Mouse (Mus musculus) left cerebral cortex, postnatal 36 days (tissue): ENCODE results near the gene H2-K1. TPM values are rescaled to one million over a fixed set of nuclear protein-coding genes. Genes with fewer than 3 reads are reported as not detected.
"Not testable (repeated sequence)": the region's sequence is repeated elsewhere in the genome, so short reads cannot be mapped to it uniquely, and the experiment has no call there.

ENCODE experiments used
- DNase-seq, 2 experiments: peaks; one replicate each; pipeline ENCODE4 v3.0.0; 2021 to 2022; ENCODE audit warnings: low spot score in 2 of 2, mixed read lengths in 1 of 2
- intact Hi-C: fragments of 180-260 bp; cut with DNase I; formaldehyde crosslinking; loops from one replicate; pipeline ENCODE4 v1.15.1; 2025
- total RNA-seq, 2 experiments: library from RNA; stranded (reverse); gene quantifications; 2 replicates each; pipeline ENCODE4 v1.2.3; 2021

Gene H2-K1
- total RNA-seq, 2 experiments from 2014 or later = 17.2 to 19.3 TPM

DNA sequence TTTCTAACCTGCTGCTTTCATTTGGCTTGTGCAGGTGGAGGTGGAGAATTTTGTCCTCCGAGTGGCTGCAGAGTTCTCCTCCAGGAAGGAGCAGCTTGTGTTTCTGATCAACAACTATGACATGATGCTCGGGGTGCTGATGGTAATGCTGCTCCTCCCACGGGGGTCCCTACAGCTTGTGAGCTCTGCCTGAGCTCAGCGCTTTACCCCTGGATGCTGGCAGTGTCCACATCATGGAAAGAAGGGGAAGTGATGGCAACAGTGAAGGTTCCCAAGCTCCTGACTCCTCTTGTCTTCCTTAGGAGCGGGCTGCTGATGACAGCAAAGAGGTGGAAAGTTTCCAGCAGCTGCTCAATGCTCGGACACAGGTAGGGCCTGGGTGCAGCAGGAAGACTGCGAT is 37.3 kb downstream of the H2-K1 start:
- intact Hi-C loops = no loop called here
- no peak for DNase-seq

DNA sequence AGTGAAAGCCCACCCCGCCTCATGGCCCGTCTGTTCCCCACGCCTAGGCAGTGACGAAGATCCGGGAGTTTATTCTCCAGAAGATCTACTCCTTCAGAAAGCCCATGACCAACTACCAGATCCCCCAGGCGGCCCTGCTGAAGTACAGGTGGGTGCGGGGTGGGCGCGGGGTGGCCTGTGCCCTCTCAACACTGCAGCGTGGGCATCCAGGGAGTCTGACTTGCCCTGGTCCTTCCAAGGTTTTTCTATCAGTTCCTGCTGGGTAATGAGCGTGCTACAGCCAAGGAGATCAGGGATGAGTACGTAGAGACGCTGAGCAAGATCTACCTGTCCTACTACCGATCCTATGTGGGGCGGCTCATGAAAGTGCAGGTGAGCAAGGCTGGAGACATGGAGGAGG is 40.2 kb downstream of the H2-K1 start:
- DNase-seq = no peak
- intact Hi-C loops = no loop called here

DNA sequence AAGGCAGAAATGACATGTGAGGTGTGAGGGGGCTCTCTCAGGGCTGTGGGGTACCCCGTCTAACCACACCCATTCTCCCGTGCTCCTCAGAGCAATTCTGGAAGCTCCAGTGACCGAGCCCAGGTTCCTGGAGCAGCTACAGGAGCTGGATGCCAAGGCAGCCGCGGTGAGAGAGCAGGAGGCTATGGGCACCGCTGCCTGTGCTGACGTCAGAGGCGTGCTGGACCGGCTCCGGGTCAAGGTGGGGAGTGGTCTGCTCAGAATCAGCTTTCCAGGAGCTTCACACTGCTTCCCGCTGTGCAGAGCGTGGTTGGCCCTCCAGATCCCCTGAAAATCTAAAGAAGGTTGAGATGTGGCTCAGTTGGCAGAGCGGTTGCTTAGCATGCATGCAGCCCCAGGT is 41.0 kb downstream of the H2-K1 start:
- intact Hi-C loops = no loop called here

DNA sequence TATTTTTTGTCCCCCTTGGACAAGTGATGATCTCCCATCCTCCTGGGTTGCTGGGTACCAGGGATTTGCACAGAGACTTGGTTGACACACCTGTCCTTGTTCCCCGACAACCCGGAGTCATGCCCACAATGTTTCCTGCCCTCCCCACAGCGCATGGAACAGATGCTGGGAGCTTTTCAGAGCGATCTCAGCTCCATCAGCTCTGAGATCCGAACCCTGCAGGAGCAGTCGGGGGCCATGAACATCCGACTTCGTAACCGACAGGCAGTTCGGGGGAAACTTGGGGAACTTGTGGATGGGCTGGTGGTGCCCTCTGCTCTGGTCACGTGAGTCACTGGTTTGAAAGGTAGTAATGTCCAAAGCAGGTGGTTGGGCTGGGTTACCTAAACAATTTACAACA is 41.7 kb downstream of the H2-K1 start:
- DNase-seq = no peak
- intact Hi-C loops = loop anchor here (1.0 kb wide), 1 partner anchor 63 kb away; no protein-coding TSS in a partner anchor

More for the DNA sequence above, 41.0 kb downstream of the H2-K1 start:
- DNase-seq = no peak

DNA sequence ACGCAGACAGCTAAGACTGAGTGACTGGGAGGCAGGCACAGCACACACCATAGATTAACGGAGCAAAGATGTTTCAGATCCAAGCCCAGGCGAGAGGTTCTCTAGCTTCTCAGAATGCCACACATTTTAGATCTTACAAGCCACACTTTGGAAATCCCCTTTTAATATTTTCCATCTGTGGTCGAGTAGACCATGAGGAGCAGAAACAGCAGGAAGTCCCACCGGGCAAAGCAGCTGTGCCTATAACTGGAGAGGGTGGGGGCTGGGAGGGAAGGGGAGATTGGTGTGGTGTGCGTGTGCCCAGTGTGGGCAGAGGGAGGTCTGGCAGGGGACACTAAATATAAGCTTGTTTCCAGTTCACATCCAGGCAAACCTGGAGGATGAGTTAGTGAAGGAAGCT is 42.7 kb downstream of the H2-K1 start:
- DNase-seq = no peak
- intact Hi-C loops = no loop called here

DNA sequence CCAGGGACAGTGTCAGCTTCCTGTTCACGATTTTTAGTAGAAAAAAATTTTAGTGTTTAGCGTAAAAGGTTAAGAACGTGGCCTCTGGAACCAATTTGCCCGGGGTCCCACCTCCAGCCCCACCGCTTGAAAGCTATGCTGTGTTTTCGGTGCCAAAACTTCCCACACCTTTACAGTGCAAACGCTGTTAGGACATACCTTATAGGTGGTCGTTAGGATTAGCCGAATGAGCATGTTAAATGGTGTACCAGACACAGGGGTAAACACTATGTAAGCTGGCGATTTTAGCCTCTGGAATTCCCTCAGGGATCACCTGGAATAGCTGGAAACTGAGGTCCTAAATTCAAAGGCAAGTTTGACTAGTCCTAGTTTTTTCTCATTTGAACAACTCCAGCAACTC is 43.8 kb downstream of the H2-K1 start:
- intact Hi-C loops = loop anchor here (1.0 kb wide), 1 partner anchor 16 kb away; the partner anchor contains the start of genes Pfdn6 and Wdr46
- no peak for DNase-seq

DNA sequence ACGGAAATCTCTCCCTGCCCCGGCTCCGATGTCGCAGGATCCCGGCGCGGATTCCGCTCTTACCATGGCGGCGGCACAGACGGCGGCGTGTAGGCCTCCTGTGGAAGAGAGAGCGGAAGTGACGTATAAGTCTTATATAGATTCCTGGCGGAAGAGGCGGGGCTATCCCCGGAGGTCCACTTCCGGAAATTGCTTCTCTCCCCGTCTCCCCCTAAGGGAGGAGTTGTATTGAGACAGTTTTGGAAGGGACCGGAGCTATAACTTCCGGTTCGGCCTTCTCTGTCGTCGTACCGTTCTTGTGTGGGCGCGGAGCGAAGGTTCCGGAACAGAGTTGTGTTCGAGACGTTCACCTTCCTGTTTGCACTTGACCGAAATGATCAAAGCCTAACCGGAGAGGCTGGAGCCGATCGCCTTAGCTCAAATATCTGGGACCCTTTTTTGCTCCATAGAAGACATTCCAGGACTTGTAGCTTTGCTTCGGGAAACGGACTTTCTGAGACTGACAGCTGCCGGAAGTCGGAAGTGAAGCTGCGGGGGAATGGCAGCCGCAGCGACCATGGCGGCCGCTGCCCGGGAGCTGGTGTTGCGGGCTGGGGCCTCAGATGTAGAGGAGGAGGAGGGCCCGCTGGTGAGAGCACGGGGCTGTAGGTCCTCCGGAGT is 44.5 kb downstream of the H2-K1 start, which contains the start of the genes Vps52 and Rps18:
Vps52 (plus strand) TSS at position 258 of the 660 bp plus-strand sequence.
Rps18 (minus strand) TSS at position 447 of the 660 bp plus-strand sequence.
- DNase-seq = peak; percentile 93 to 94
- intact Hi-C loops = loop anchor here (1.0 kb wide), 1 partner anchor 15 kb away; the partner anchor contains the start of genes Pfdn6 and Wdr46

DNA sequence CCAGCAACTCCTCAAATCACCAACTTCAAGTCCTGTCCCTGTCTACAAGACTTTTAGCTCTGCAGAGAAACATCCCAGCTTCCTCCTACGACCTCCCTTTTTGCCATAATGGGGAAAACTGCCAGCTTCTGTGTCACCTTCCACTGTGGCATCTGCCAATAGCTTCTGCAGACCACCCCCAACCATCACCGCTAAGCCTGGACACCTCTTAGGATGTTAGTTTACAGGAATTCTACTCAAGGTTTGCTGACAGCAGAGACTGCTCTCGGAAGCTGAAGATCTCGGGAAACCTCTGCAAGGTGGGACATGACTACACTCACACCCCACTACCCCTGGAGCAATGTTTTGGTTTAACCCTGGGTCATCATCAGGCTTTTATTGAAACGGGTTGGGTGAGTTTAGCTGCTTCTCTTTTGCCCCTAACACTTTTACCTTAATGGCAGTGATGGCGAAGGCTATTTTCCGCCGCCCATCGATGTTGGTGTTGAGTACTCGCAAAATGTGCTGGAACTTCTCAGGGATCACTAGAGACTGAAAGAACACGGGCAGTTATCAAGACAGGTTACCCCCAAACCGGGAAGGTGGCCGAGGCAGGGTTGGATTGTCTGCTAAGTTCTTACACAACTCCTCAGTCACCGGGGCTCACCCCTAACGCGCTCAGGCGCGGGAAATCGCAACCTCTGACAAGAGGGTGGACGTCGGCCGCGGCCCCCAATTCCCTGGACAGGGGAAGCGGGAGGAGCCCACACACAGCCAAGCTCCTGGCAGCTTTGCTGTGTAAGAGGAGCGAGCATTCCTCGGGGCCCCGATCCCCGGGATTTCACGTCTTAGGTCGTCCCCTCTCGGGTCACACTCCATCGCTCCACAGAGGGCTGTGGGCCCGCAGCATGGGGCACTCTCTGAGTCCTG is 45.2 kb downstream of the H2-K1 start:
- DNase-seq = no peak
- intact Hi-C loops = no loop called here

DNA sequence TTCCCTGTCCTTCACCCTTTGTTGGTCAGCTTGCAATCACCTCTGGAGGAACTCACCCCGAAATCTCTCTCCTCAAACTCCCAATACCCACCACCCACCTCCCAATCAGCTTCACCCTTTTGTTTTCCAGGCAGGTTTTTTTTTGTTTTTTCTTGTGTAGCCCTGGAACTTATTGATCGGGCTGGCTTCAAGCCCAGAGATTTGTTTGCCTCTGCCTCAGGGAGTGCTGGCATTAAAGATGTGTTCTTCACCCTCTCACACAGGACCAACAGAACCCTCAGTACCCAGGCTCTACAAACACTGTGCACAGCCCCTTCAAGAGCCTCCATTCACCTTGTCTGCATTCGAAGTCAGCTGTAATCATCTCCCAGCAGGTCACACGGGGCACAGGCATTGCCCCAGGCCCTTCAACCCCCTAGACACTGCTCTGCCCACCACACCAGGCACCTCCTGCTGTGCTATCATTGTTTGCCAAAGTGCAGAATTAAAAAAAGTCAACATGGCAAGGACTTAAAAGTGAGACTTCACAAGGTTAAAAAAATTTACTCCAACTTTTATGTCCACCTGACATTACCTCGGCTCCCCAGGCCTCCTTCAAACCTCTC is 46.1 kb downstream of the H2-K1 start:
- DNase-seq = no peak
- intact Hi-C loops = no loop called here

DNA sequence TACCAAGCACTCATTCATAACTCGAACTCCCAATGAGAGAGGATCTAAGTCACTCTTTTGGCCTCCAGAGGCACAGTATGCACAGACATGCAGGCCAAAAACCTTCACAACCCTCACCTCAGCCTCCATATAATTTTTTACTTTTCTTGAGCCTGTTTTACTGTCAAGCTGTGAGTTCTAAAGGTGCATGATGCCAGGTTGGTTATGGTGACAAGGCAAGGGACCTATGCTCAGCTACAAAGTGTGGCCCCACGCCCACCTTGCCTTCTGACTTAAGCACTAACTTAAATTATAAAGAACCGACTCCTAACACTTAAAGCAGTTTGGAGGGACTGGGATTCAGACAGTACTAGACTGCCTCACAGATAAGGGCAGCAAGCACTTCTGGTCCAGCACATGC is 46.8 kb downstream of the H2-K1 start:
- no peak for DNase-seq
- intact Hi-C loops = no loop called here

DNA sequence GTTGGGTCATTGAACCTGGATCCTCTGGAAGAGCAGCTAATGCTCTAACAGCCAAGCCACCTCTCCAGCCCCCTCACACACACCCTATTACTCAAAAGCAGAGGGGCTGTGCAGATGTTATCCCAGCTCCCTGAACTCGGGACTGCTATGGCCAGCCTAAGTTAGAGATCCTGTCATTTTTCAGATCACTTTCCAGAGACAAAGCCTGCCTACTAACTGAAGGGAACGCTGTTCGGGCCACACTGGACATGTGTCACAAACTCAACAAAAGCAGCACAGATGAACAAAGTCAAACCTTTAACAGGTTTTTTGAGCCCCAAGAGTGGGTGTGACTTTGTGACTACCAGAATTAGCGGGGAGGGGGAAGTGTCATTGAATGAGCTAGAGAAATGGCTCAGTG is 47.3 kb downstream of the H2-K1 start:
- intact Hi-C loops = no loop called here
- no peak for DNase-seq

DNA sequence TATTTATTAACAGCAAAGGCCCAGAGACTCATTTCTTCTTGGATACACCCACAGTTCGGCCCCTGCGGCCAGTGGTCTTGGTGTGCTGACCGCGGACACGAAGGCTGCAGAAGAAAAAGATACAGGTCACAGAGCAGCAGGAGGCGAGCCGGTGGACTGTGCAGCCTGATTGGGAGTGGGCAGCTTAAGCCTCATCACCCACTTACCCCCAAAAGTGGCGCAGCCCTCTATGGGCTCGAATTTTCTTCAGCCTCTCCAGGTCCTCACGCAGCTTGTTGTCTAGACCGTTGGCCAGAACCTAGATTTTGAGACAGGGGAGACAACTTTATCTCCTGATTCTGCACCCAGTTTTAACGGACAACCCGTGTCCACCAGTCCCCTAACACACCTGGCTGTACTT is 48.1 kb downstream of the H2-K1 start:
- intact Hi-C loops, DNase-seq: not testable (repeated sequence)

DNA sequence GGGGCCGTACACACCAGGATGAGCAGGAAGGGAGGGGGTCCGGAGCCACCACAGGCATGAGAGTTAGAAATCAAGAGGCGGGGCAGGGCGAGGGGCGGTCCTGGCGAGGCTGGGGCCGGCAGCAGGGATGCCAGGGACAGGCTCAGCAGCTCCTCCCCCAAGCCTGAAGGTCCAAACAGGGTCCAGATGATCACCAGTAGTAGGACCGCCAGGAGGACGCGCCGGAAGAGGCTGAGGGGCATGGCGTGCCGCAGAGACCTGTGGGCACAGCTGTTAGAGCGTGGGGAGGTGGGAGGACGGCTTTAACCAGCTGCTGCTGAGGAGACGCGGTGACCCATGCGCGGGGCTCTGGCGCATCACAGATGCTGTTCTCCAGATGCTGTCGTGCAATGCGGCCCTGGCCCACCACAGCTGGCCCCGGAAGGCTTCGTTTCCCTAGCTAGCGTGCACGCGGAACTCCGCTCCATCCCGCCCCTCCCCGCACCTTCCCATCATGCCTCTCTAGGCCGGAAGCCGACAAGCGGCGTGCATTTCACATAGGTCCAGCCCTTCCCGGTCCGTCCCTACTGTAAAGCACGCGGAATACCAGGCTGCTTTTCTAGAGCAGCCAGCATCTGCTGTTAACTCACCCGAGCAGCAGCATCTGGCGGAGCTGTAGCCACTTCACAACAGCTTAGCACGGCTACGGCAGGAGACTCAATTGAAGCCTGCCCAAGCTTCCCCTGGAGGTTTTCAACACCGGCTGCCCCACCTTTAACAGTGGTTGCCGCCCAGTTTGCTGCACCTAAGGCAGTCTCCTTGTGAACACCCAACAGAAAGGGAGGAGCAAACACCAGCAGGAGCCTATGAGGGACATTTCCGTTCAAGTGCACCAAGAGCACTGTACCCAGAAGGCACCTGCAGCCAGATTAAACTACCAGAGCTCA is 48.9 kb downstream of the H2-K1 start, which contains the start of gene B3galt4:
B3galt4 (minus strand) TSS at position 468 of the 926 bp plus-strand sequence.
- intact Hi-C loops = no loop called here
- peak; percentile 77 to 81 for DNase-seq

DNA sequence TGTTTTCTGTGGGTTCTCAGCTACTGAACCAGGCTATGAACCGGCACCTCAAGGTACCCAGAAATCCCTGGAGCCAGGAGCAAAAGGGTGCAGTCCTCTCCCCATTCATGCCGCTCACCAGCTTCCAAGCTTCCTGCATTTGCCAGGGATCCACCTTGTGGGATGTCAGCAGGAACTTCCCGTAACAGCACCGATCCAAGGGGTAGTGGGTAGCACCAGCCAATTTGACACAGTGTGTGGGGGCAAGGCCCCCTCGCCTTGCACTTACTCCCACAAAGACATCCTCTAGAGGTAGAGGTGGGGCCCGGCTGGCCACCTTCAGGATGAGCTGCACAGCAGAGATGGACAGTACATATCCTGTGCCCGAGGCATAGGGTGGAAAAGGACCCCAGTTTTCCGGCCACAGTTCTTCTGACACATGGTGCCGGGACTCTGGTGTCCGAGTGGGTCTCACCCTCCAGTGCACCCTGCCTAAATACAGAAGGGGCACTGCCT is 50.0 kb downstream of the H2-K1 start:
- intact Hi-C loops = no loop called here
- DNase-seq = no peak

DNA sequence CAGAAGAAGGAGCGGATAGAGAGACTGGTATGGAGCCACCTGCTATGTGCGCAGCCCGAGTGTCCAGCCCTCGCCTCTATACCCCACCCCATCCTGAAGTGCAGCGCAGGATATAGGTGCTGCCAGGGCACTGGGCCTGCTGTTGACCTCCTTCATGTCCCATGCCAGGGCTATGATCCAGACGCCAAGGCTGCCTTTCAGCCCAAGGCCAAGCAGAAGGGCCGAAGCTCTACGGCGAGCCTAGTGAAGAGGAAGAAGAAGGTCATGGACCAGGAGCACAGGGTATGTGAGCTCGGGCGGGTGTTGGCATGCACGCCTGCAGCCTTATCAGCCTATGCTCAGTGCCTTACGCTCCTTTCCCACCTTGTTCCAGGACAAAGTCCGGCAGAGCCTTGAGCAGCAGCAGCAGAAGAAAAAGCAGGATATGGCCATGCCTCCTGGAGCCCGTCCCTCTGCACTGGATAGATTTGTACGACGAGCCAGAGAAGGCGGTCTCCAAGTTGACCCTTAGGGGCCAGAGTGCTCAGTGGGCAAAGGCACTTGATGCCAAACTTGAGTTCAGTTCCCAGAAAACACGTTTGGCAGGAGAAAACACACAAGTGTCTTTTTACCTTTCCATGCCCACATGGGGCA is 51.1 kb downstream of the H2-K1 start:
- no peak for DNase-seq
- intact Hi-C loops = no loop called here

DNA sequence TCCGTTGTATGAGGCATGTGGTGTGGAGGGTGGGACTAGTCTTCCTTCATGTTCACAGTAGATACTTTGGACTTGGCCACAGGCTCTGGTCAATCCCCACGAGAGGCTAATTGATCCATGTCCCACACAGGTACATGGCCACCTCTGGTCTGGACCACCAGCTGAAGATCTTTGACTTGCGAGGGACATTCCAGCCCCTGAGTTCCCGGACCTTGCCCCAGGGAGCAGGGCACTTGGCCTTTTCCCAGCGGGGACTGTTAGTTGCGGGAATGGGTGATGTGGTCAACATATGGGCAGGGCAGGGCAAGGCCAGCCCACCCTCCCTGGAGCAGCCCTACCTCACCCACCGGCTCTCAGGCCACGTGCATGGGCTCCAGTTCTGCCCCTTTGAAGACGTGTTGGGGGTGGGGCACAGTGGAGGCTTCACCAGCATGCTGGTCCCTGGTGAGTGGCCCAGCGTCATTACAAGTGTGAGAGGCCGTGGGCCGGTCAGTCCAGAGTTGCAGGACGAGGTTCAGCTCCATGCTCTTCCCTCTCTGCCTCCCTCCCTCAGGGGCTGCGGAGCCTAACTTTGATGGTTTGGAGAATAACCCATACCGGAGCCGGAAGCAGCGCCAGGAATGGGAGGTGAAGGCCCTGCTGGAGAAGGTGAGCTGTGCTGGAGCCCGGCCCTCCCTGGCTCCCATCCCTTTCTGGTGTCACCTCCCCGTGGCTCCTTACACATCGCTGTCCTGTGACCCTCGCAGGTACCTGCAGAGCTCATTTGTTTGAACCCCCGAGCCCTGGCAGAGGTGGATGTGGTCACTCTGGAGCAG is 51.9 kb downstream of the H2-K1 start:
- intact Hi-C loops = no loop called here
- DNase-seq = no peak

DNA sequence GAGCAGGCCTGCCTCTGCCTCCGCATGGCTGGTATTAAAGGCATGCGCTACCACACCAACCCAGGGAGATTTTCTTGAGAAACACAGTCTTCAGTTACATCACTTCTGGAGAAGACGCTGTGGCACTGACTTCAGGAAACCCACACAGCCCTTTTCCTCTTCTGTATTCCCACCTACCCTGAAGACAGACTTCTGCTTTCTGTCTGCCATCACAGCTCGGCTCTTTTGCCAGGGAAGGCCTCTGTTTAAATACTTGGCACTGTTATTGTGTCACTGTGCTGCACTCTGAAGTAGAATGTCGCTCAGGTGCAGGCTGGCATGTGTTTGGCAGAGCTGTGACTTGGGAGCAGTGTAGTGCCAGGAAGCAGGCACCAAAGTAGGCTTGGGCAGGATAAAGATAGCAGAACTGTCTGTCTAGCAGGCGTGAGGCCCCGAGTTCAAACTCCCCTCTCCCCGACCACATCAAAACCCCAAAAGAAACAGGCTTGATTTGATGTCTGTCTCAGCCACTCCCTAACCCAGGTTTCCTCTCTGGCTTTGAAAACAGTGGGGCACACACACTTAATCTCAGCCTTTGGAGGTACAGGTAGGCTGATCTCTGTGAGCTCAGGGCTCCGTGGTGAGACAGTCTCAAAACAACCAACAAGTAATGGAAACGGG is 52.6 kb downstream of the H2-K1 start:
- DNase-seq = no peak
- intact Hi-C loops = no loop called here
